Mouse (Mus musculus) stomach, postnatal 0 days (tissue): ENCODE measurements around the gene Arrb2.

Source experiments
- CTCF ChIP-seq: IDR thresholded peaks from 2 replicates; pipeline ENCODE4 v1.5.1; 2016; ENCODE audit warnings: antibody characterized with exemption, low read depth, mild to moderate bottlenecking, moderate library complexity
- EP300 ChIP-seq: optimal IDR thresholded peaks from 2 replicates; pipeline ENCODE3; 2016; ENCODE audit warnings: antibody characterized with exemption

- TF ChIP-seq CTCF (no peak), EP300 (no peak)
Measured at GRCm38 (mm10) chr11:70453261-70454044, 21.0 kb downstream of the Arrb2 start.
